Mouse (Mus musculus): ENCODE results near the gene Sebox. TPM values are rescaled to one million over a fixed set of nuclear protein-coding genes. Genes with fewer than 3 reads are reported as not detected.
A peak's percentile ranks its signal among the peaks of the same experiment; 100 is the strongest.

Gene Sebox
- polyA plus RNA-seq, 1 experiment = not detected

DNA sequence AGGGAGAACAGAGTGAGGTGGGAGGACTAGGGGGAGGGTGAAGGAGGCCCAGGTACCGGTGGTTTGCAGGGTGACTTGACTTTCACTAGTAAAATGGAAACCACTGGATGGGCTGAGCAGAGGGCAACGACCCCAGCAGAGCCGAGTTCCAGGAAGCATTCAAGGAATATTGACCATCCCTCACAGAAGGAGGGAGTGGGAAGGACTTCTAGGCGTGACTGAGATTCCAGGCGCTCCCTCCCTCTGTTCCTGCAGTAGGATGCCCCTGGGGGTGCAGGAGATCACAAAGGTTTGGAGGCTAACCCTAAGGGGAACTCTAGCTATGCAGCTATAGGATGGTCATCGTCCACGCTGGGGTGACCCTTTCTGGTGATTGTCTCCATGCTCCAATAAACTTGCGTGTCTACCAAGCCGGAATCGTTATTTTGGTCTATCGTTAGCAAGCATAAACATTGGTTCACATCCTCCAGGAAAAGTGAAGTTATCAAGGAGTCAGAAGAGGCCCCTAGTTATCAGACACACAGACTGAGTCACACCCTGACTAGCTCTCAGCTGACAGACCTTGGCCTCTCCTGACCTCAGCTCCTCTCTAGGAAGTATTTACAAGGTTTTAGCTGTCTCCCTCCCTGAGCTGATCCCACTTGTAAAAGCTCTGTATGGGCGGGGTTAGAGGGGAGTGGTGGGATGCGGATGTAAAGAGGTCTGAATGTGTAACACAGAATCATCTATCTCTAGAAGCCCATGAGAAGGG is 39.8 kb upstream of the Sebox start:
- Histone ChIP-seq H3K4me3 (ENCODE audit: control insufficient read depth, low read depth, low read length) (no peak overlapping the region), H3K27me3 (ENCODE audit: control insufficient read depth, insufficient read depth, low read length) (no peaks in the 10 kb centered on the region), H3K36me3 (ENCODE audit: control insufficient read depth, insufficient read depth, low read length) (no peaks in the 10 kb centered on the region), H3K4me1 (ENCODE audit: control insufficient read depth, insufficient read depth, low read length) (peaks cover 18% of the 10 kb centered on the region), H3K27ac (ENCODE audit: control insufficient read depth, insufficient read depth, low read depth, low read length) (no peak overlapping the region)
- TF ChIP-seq CTCF (IDR thresholded peaks at IDR 0.05; ENCODE audit: control insufficient read depth, insufficient read depth, insufficient replicate concordance, low read depth, low read length) = no peak
- no peak for TF ChIP-seq POLR2A (IDR thresholded peaks at IDR 0.05; ENCODE audit: control insufficient read depth, low read depth, low read length)

DNA sequence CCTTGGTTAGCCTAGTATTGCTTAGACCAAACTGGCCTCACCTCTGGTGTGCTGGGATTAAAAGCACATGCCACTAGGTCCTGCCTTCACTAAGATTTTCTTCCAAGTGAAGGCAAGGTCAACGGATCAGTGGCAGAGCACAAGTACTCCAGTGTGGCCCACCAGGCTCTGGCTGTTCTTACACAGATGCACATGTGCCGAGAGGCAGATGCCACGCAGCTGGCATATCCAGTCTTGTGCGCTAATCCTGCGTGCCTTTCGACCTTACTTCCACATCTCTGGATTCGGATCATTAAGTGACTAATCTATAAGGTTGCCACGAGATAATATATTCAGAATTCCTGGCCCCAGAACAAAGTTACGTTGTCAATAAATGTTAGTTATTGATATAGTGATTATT is 38.1 kb upstream of the Sebox start:
- Histone ChIP-seq H3K4me3 (ENCODE audit: control insufficient read depth, low read depth, low read length) (peak overlapping the region; percentile 77; the same call in 1 of the 2 replicates), H3K27ac (ENCODE audit: control insufficient read depth, insufficient read depth, low read depth, low read length) (no peak overlapping the region), H3K27me3 (ENCODE audit: control insufficient read depth, insufficient read depth, low read length) (no peaks in the 10 kb centered on the region), H3K36me3 (ENCODE audit: control insufficient read depth, insufficient read depth, low read length) (no peaks in the 10 kb centered on the region), H3K4me1 (ENCODE audit: control insufficient read depth, insufficient read depth, low read length) (peaks cover 15% of the 10 kb centered on the region)
- TF ChIP-seq POLR2A (IDR thresholded peaks at IDR 0.05; ENCODE audit: control insufficient read depth, low read depth, low read length) = no peak
- no peak for TF ChIP-seq CTCF (IDR thresholded peaks at IDR 0.05; ENCODE audit: control insufficient read depth, insufficient read depth, insufficient replicate concordance, low read depth, low read length)

DNA sequence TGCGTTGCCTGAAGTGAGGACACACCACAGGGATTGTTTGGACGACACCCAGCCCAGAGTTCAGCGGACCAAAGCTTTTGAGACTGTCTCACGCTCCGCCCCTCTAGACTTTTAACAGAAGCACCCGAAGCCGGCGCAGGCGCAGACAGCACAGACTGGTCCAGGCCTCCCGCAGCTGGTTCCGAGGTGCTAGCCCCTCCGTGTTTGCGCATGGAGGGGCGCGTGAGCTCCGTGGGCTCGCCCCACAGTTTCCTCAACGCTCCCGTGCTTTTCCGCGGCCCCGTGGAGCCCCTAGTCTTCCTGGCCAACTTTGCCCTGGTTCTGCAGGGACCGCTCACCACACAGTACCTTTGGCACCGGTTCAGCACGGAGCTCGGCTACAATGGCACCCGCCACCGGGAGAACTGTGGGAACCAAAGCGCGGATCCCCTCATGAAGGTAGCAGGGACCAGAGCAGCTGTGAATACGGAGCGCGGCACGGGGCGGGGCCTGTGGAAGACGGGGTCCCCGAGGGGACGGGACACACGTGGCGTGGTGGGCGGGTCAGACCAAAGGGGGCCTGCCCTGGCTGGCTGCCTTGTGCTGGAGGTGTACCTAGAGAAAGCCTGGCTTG is 37.6 kb upstream of the Sebox start, which contains the start of gene Slc46a1:
Gene Slc46a1, plus strand, starts transcription at position 130 of the 613 bp plus-strand sequence.
- Histone ChIP-seq H3K27me3 (ENCODE audit: control insufficient read depth, insufficient read depth, low read length) (no peaks in the 10 kb centered on the region), H3K4me1 (ENCODE audit: control insufficient read depth, insufficient read depth, low read length) (peaks cover 15% of the 10 kb centered on the region), H3K4me3 (ENCODE audit: control insufficient read depth, low read depth, low read length) (peak within 1 kb of the TSS; percentile 77), H3K36me3 (ENCODE audit: control insufficient read depth, insufficient read depth, low read length) (no peaks in the 10 kb centered on the region), H3K27ac (ENCODE audit: control insufficient read depth, insufficient read depth, low read depth, low read length) (peak within 1 kb of the TSS; percentile 61)
- TF ChIP-seq POLR2A (IDR thresholded peaks at IDR 0.05; ENCODE audit: control insufficient read depth, low read depth, low read length) (peak; percentile 54), CTCF (IDR thresholded peaks at IDR 0.05; ENCODE audit: control insufficient read depth, insufficient read depth, insufficient replicate concordance, low read depth, low read length) (no peak)

DNA sequence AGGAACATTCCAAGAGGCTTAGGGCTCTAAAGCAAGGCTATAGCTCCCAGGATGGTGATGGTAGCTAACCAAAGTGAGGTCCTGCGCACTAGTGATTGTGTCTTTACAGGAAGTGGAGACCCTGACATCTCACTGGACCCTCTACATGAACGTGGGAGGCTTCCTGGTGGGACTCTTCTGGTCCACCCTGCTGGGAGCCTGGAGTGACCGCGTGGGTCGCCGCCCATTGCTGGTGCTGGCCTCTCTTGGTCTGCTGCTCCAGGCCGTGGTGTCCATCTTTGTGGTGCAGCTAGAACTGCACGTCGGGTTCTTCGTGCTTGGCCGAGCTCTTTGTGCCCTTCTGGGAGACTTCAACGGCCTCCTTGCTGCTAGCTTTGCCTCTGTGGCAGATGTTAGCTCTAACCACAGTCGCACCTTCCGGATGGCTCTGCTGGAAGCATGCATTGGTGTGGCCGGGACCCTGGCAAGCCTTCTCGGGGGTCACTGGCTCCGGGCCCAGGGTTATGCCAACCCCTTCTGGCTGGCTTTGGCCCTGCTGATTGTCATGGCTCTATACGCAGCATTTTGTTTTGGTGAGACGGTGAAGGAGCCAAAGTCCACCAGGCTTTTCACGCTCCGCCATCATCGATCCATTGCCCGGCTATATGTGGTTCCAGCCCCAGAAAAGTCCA is 36.9 kb upstream of the Sebox start:
- Histone ChIP-seq H3K27me3 (ENCODE audit: control insufficient read depth, insufficient read depth, low read length) (no peaks in the 10 kb centered on the region), H3K4me1 (ENCODE audit: control insufficient read depth, insufficient read depth, low read length) (peaks cover 15% of the 10 kb centered on the region), H3K4me3 (ENCODE audit: control insufficient read depth, low read depth, low read length) (peak overlapping the region; percentile 77), H3K27ac (ENCODE audit: control insufficient read depth, insufficient read depth, low read depth, low read length) (peak overlapping the region; percentile 61), H3K36me3 (ENCODE audit: control insufficient read depth, insufficient read depth, low read length) (no peaks in the 10 kb centered on the region)
- TF ChIP-seq CTCF (IDR thresholded peaks at IDR 0.05; ENCODE audit: control insufficient read depth, insufficient read depth, insufficient replicate concordance, low read depth, low read length) (no peak), POLR2A (IDR thresholded peaks at IDR 0.05; ENCODE audit: control insufficient read depth, low read depth, low read length) (no peak)

DNA sequence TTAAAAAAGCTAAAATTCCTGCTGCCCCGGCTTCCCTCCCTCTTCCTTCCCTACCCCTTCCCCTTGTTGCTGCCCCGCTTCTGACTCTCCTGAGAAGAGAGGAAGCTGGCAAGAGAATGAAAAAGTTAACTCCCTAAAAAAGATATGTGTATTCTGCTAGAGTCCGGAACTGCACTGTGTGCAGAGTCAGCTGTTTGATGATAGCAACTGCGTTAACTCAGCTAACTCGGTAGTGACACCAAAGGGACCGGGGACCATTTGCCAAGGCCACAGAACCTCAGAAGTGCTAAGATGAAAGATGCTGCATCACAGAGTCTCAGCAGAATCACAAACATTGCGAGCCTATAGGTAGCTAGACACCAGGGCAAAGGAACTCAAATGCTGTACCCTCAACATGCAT is 35.7 kb upstream of the Sebox start:
- Histone ChIP-seq H3K4me3 (ENCODE audit: control insufficient read depth, low read depth, low read length) (no peak overlapping the region), H3K4me1 (ENCODE audit: control insufficient read depth, insufficient read depth, low read length) (peaks cover 15% of the 10 kb centered on the region), H3K27me3 (ENCODE audit: control insufficient read depth, insufficient read depth, low read length) (no peaks in the 10 kb centered on the region), H3K27ac (ENCODE audit: control insufficient read depth, insufficient read depth, low read depth, low read length) (no peak overlapping the region), H3K36me3 (ENCODE audit: control insufficient read depth, insufficient read depth, low read length) (no peaks in the 10 kb centered on the region)
- TF ChIP-seq CTCF (IDR thresholded peaks at IDR 0.05; ENCODE audit: control insufficient read depth, insufficient read depth, insufficient replicate concordance, low read depth, low read length) (no peak), POLR2A (IDR thresholded peaks at IDR 0.05; ENCODE audit: control insufficient read depth, low read depth, low read length) (no peak)

DNA sequence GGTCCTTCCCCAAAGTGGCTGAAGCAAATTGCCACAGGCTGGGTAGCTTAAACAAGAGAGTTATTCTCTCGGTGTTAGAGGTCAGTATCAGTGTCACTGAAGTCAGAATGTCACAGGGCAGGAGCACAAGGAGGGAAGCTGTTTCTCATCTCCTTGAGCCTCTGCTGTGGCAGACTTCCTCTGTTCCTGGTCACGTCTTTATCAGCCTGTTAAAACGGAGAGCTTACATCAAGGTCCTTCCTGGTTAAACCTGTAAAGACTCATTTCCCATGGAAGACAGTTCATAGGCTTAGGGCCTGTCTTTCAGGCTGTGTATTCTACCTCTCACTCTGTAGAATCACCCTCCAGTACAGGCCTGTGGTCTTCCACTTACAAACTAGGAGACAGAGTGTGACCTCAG is 35.3 kb upstream of the Sebox start:
- Histone ChIP-seq H3K27me3 (ENCODE audit: control insufficient read depth, insufficient read depth, low read length) (no peaks in the 10 kb centered on the region), H3K4me3 (ENCODE audit: control insufficient read depth, low read depth, low read length) (no peak overlapping the region), H3K4me1 (ENCODE audit: control insufficient read depth, insufficient read depth, low read length) (peaks cover 15% of the 10 kb centered on the region), H3K36me3 (ENCODE audit: control insufficient read depth, insufficient read depth, low read length) (no peaks in the 10 kb centered on the region), H3K27ac (ENCODE audit: control insufficient read depth, insufficient read depth, low read depth, low read length) (no peak overlapping the region)
- TF ChIP-seq POLR2A (IDR thresholded peaks at IDR 0.05; ENCODE audit: control insufficient read depth, low read depth, low read length) = no peak
- TF ChIP-seq CTCF (IDR thresholded peaks at IDR 0.05; ENCODE audit: control insufficient read depth, insufficient read depth, insufficient replicate concordance, low read depth, low read length) = no peak
